Mouse (Mus musculus) C2C12 (cell line): ENCODE data around the gene Tdrd9.

ENCODE experiments used
- CEBPB ChIP-seq: IDR thresholded peaks from one replicate; pipeline ENCODE4 v1.6.1; 2011; ENCODE audit warnings: low read depth, mild to moderate bottlenecking, control low read depth, moderate library complexity
- CTCF ChIP-seq: IDR thresholded peaks from one replicate; pipeline ENCODE4 v1.5.1; 2011; ENCODE audit not compliant: control insufficient read depth, insufficient read depth, insufficient read length
- FOSL1 ChIP-seq: IDR thresholded peaks from one replicate; pipeline ENCODE4 v1.8.0; 2011; ENCODE audit warnings: mild to moderate bottlenecking, low read length; ENCODE audit not compliant: poor library complexity, insufficient read depth, severe bottlenecking
- MAX ChIP-seq: IDR thresholded peaks from one replicate; pipeline ENCODE4 v1.6.1; 2011; ENCODE audit warnings: mild to moderate bottlenecking, control low read depth
- MYOD1 ChIP-seq: IDR thresholded peaks from one replicate; pipeline ENCODE4 v1.6.1; 2011; ENCODE audit warnings: low read depth; ENCODE audit not compliant: control insufficient read depth, insufficient read length
- MYOG ChIP-seq: IDR thresholded peaks from one replicate; pipeline ENCODE4 v1.6.1; 2011; ENCODE audit not compliant: control insufficient read depth, insufficient read length; ENCODE audit errors: extremely low read depth
- USF1 ChIP-seq: IDR thresholded peaks from one replicate; pipeline ENCODE4 v1.6.1; 2011; ENCODE audit warnings: low read depth, mild to moderate bottlenecking, control low read depth, moderate library complexity

GRCm38 (mm10) chr12:111932513-111932912, 38.8 kb upstream of the Tdrd9 start:
- TF ChIP-seq CTCF = no peak
- TF ChIP-seq USF1 = no peak
- TF ChIP-seq MYOG = no peak
- TF ChIP-seq MAX = no peak
- no peak for TF ChIP-seq MYOD1
- no peak for TF ChIP-seq CEBPB
- no peak for TF ChIP-seq FOSL1
